In genomic region chrX:11807883-11808262, GRCm38 (mm10) we compare ENCODE assay signal across 8 mouse cellular contexts.
DNase-seq lines count a peak whose midpoint lies in the region; ATAC-seq and TF ChIP-seq lines count a peak whose summit lies in the region.

No protein-coding gene starts in this region.

- H3K4me2 ChIP-seq in kidney, postnatal 0 days (ENCODE audit: low read length): peak overlapping the region; percentile 66
- H3K4me2 ChIP-seq in embryonic facial prominence, embryonic 11.5 days (ENCODE audit: low read depth, low read length): peak overlapping the region; percentile 66
- H3K4me2 ChIP-seq in hindbrain, embryonic 14.5 days (replicated peaks): peak overlapping the region; percentile 53
- H3K4me2 ChIP-seq in midbrain, embryonic 15.5 days: peak overlapping the region; percentile 64

- peak overlapping the region; percentile 37 for H3K4me3 ChIP-seq in kidney, postnatal 0 days (replicated peaks; ENCODE audit: low read depth, low read length)
- H3K4me3 ChIP-seq in embryonic facial prominence, embryonic 11.5 days (ENCODE audit: low read depth, low read length): peak overlapping the region; percentile 33
- peak overlapping the region; percentile 36 for H3K4me3 ChIP-seq in hindbrain, embryonic 14.5 days (replicated peaks; ENCODE audit: low read length)
- H3K4me3 ChIP-seq in midbrain, embryonic 15.5 days: peak overlapping the region; percentile 41

- DNase-seq in kidney, postnatal 0 days (ENCODE audit: low spot score): no peak
- no peak for DNase-seq in kidney, adult 9 months
- no peak for DNase-seq in embryonic facial prominence, embryonic 11.5 days (ENCODE audit: low spot score)
- no peak for DNase-seq in hindbrain, embryonic 14.5 days (ENCODE audit: low spot score)
- no peak for DNase-seq in spleen, adult 18-20 months
- DNase-seq in frontal cortex, postnatal 25 days (ENCODE audit: low spot score in 2 of 2): no peak
- no peak for DNase-seq in layer of hippocampus, postnatal 14 days (ENCODE audit: low spot score in 2 of 2)

- H3K27ac ChIP-seq in kidney, postnatal 0 days: peak overlapping the region; percentile 60; the same call in 1 of the 2 replicates
- no peak overlapping the region for H3K27ac ChIP-seq in embryonic facial prominence, embryonic 11.5 days (replicated peaks; ENCODE audit: low read depth, low read length)
- H3K27ac ChIP-seq in hindbrain, embryonic 14.5 days: peak overlapping the region; percentile 87
- H3K27ac ChIP-seq in midbrain, embryonic 15.5 days: peak overlapping the region; percentile 82

- H3K27me3 ChIP-seq in kidney, postnatal 0 days (ENCODE audit: insufficient read depth, low read length): no peaks in the 10 kb centered on the region
- peaks cover 15% of the 10 kb centered on the region for H3K27me3 ChIP-seq in embryonic facial prominence, embryonic 11.5 days (ENCODE audit: control insufficient read depth, insufficient read depth, low read length)
- H3K27me3 ChIP-seq in hindbrain, embryonic 14.5 days (ENCODE audit: control insufficient read depth, insufficient read depth, low read length): peaks cover 38% of the 10 kb centered on the region; the same call in 1 of the 2 replicates
- peaks cover 16% of the 10 kb centered on the region; the same call in 1 of the 2 replicates for H3K27me3 ChIP-seq in midbrain, embryonic 15.5 days (replicated peaks)

- H3K9ac ChIP-seq in kidney, postnatal 0 days (ENCODE audit: low read depth, low read length): peak overlapping the region; percentile 54
- H3K9ac ChIP-seq in embryonic facial prominence, embryonic 11.5 days (replicated peaks; ENCODE audit: low read length): peak overlapping the region; percentile 58
- H3K9ac ChIP-seq in hindbrain, embryonic 14.5 days: peak overlapping the region; percentile 55
- H3K9ac ChIP-seq in midbrain, embryonic 15.5 days: peak overlapping the region; percentile 50; the same call in 1 of the 2 replicates

- WGBS in kidney, postnatal 0 days: 13% methylated on average over 9 of the region's 9 CpGs
- WGBS in embryonic facial prominence, embryonic 11.5 days: 7% methylated on average over 6 of the region's 9 CpGs
- WGBS in hindbrain, embryonic 14.5 days: 7% methylated on average over 9 of the region's 9 CpGs
- 16% methylated on average over 9 of the region's 9 CpGs for WGBS in midbrain, embryonic 15.5 days

- ATAC-seq in kidney, postnatal 0 days (replicated peaks; ENCODE audit: low FRiP score, low read depth): 0 out of 2 replicates have a peak, but pooled peaks have one; percentile 7
- peak; percentile 57; the same call in 1 of the 2 replicates for ATAC-seq in embryonic facial prominence, embryonic 11.5 days (replicated peaks; ENCODE audit: insufficient number of reproducible peaks, low FRiP score, low TSS enrichment, low read depth)
- ATAC-seq in hindbrain, embryonic 14.5 days (ENCODE audit: low FRiP score): peak; percentile 43
- ATAC-seq in midbrain, embryonic 15.5 days (replicated peaks): no peak; the same call in 1 of the 2 replicates

- no peaks in the 10 kb centered on the region for H3K36me3 ChIP-seq in kidney, postnatal 0 days (ENCODE audit: insufficient read depth, low read length)
- H3K36me3 ChIP-seq in embryonic facial prominence, embryonic 11.5 days (replicated peaks; ENCODE audit: control insufficient read depth, insufficient read depth, low read depth, low read length): no peaks in the 10 kb centered on the region
- H3K36me3 ChIP-seq in hindbrain, embryonic 14.5 days (replicated peaks; ENCODE audit: control insufficient read depth, insufficient read depth): no peaks in the 10 kb centered on the region
- H3K36me3 ChIP-seq in midbrain, embryonic 15.5 days (replicated peaks): no peaks in the 10 kb centered on the region

- H3K9me3 ChIP-seq in kidney, postnatal 0 days (replicated peaks; ENCODE audit: low read length): no peaks in the 10 kb centered on the region
- H3K9me3 ChIP-seq in embryonic facial prominence, embryonic 11.5 days (replicated peaks; ENCODE audit: control insufficient read depth, low read length): no peaks in the 10 kb centered on the region
- H3K9me3 ChIP-seq in hindbrain, embryonic 14.5 days (ENCODE audit: control insufficient read depth, low read length): no peaks in the 10 kb centered on the region
- H3K9me3 ChIP-seq in midbrain, embryonic 15.5 days: no peaks in the 10 kb centered on the region

- TF ChIP-seq CTCF in kidney, postnatal 0 days (IDR thresholded peaks at IDR 0.05; ENCODE audit: low read depth): no peak

- no peaks in the 10 kb centered on the region for H3K4me1 ChIP-seq in kidney, postnatal 0 days (replicated peaks; ENCODE audit: insufficient read depth, low read length)
- peaks cover 3% of the 10 kb centered on the region; the same call in 1 of the 2 replicates for H3K4me1 ChIP-seq in embryonic facial prominence, embryonic 11.5 days (ENCODE audit: control insufficient read depth, insufficient read depth, low read length)
- H3K4me1 ChIP-seq in hindbrain, embryonic 14.5 days (replicated peaks; ENCODE audit: control insufficient read depth, insufficient read depth, low read length): peaks cover 15% of the 10 kb centered on the region; the same call in 1 of the 2 replicates
- H3K4me1 ChIP-seq in midbrain, embryonic 15.5 days: peaks cover 14% of the 10 kb centered on the region
